Mouse (Mus musculus) spleen, adult 18-20 months (tissue): Measurements from ENCODE around the gene Nova1.

Experiments
- DNase-seq, 2 experiments: peaks; one replicate each; pipeline ENCODE4 v3.0.0; 2022; ENCODE audit warnings: mixed read lengths in 2 of 2

The Nova1 gene

DNA sequence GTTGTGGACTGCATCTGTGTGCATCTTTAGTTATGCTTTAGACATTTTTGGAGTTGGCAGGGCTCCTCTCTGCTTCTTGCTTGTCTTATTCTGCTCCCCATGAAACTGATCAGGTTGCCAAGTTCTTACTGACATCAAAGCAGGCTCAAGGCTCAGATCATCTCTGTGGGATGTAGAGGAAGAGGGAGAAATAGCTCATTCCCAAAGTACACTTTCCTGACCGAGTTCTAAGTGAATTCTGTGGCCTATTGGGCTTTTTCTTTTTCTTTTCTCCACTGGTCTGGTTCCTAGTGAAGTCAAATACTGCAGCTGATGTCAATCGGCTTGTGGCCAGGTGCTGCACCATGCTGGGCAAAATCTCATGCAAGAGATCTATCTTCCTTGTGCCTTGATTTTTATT, 152.0 kb downstream of the Nova1 start:
- no peak for DNase-seq

- no peak for DNase-seq
These were observed 172.6 kb downstream of the Nova1 start for GRCm38 (mm10) chr12:46646139-46646611.

DNA sequence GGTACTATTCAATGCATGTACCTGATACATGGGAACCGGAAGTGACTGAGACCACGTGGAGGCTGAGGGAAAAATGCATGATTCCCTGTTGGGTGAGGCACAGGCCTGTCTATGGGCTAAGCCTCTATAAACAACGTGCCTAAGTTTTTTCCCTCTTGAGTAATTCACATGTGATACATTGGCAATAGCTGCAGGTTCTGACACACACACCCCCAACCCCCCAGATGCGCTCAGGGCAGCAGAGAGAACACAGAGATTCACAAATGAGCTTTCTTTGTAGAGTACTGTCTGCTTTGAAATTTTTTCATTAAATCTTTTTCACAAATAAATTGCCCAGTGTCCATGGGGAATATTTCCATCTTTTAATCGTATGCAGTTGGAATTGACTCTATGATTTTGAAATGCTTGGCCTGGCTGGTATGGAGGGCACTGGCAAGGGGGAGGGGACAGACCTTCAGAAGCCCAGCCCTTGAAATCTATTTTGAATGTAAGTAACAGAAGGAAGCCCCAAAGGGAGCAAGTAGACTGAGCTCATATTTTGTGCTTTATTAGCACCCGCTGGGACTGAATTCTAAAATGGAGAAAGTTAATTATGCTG, 173.3 kb downstream of the Nova1 start:
- DNase-seq: no peak
